Mouse (Mus musculus) embryonic facial prominence, embryonic 15.5 days (tissue): ENCODE results near the gene Dgat2. TPM values are rescaled to one million over a fixed set of nuclear protein-coding genes. Genes with fewer than 3 reads are reported as not detected.

ENCODE experiments used
- ATAC-seq: fragments of 200-750 bp; cut with Nextera tagmentation; 2 replicates; pipeline ENCODE4 v1.8.0; 2017; ENCODE audit warnings: low read depth, moderate TSS enrichment; ENCODE audit not compliant: insufficient number of reproducible peaks, low FRiP score, low TSS enrichment
- H3K27ac ChIP-seq: fragments of 300-500 bp; sonication (generic); replicated peaks from 2 replicates; pipeline ENCODE4 v1.5.1; 2015; ENCODE audit warnings: mild to moderate bottlenecking, inconsistent platforms
- H3K27me3 ChIP-seq: fragments of 300-500 bp; sonication (generic); 2 replicates; pipeline ENCODE4 v1.6.1; 2015; ENCODE audit warnings: inconsistent platforms
- H3K36me3 ChIP-seq: fragments of 300-500 bp; sonication (generic); 2 replicates; pipeline ENCODE4 v1.6.1; 2015; ENCODE audit warnings: mild to moderate bottlenecking, inconsistent platforms
- H3K4me1 ChIP-seq: fragments of 300-500 bp; sonication (generic); 2 replicates; pipeline ENCODE4 v1.6.1; 2015; ENCODE audit warnings: inconsistent platforms
- H3K4me2 ChIP-seq: fragments of 300-500 bp; sonication (generic); replicated peaks from 2 replicates; pipeline ENCODE4 v1.6.1; 2015; ENCODE audit warnings: mild to moderate bottlenecking, inconsistent platforms
- H3K4me3 ChIP-seq: fragments of 300-500 bp; sonication (generic); replicated peaks from 2 replicates; pipeline ENCODE4 v1.5.1; 2015; ENCODE audit warnings: mild to moderate bottlenecking, inconsistent platforms
- H3K9ac ChIP-seq: fragments of 300-500 bp; sonication (generic); 2 replicates; pipeline ENCODE4 v1.6.1; 2015; ENCODE audit warnings: inconsistent platforms
- H3K9me3 ChIP-seq: fragments of 300-500 bp; sonication (generic); replicated peaks from 2 replicates; pipeline ENCODE4 v1.6.1; 2016; ENCODE audit warnings: inconsistent platforms
- WGBS: fragments of 180-500 bp; shearing (Covaris S2); methylation state at CpG from one replicate; pipeline ENCODE4 v1.1.7; 2015; 5-methylcytosine and 5-hydroxymethylcytosine counted together
- polyA plus RNA-seq: library from polyadenylated mRNA; unstranded; fragments of >200 nt; fragmentation: Nextera tagmentation; extraction: Ambion mirVana; gene quantifications from 2 replicates; pipeline ENCODE4 v1.2.1, GENCODE M21; 2015

Gene Dgat2
- polyA plus RNA-seq, 1 experiment from 2014 or later, result 98.5 TPM

DNA sequence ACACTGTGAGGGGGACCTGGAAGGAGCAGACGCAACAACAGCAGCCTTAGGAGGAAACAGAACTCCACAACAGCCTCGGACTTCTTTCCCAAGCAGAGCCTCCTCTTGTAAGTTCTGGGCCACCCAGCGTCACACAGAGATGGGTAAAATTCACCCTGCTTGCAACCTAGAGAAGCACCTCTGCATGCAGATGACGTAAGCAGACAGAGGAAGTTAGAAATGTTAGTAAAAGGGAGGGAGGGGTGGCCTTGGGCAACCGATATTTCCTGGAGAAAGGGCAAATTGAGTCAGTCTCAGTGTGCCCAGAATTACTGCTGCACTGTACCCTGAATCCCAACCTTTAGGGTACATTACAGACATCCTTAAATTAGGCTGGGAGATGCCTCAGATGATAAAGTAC, 7.4 kb upstream of the Dgat2 start:
- Histone ChIP-seq H3K27me3 (no peaks in the 10 kb centered on the region), H3K4me3 (no peak overlapping the region), H3K27ac (no peak overlapping the region), H3K4me1 (no peaks in the 10 kb centered on the region), H3K9ac (no peak overlapping the region), H3K9me3 (no peaks in the 10 kb centered on the region), H3K36me3 (no peaks in the 10 kb centered on the region), H3K4me2 (no peak overlapping the region)
- ATAC-seq, result no peak
- 73% methylated on average over 5 of the region's 5 CpGs for WGBS

DNA sequence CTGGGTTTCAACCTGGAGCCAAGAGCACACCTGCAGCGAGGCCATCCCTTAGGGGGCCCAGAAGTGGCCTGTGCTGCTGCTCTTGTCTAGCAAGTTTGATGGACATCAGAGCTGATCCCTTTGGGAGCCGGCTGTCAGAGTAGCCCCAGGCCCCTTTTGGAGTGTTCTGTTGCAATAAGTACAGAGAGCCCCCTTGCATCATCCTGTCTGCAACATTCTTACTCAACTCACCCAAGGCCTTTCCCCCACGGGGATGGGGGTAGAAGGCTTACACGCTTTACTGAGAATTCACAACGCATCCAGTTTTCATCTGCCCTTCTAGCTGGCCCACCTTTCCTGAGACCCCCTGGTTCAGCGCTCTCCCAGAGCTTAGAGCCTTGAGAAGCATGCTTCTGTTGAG, 6.1 kb upstream of the Dgat2 start:
- Histone ChIP-seq H3K9me3 (no peaks in the 10 kb centered on the region), H3K27ac (no peak overlapping the region), H3K9ac (no peak overlapping the region), H3K36me3 (no peaks in the 10 kb centered on the region), H3K4me2 (no peak overlapping the region), H3K27me3 (no peaks in the 10 kb centered on the region), H3K4me1 (peaks cover under 1% of the 10 kb centered on the region; the same call in 1 of the 2 replicates), H3K4me3 (no peak overlapping the region)
- WGBS, result 65% methylated on average over 6 of the region's 6 CpGs
- ATAC-seq, result no peak

DNA sequence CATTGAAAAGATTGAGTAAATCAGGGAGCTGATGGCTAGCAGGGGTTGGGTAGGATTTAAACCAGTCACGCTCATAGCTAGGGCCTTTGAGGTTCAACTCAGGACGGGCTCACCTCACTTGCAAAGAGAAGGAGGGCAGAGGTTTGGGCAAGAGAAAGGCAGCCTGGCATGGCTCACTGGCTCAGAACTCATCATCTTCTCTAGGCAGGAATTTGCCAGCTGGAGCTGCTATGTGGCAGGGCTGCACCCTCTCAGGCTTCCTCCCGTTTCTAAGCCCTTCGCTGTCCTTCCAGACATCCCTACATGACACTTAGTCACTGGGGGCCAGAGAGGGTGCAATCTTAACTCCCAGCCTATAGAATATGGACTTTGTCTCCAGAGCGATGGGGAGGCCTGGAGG, 4.9 kb upstream of the Dgat2 start:
- Histone ChIP-seq H3K36me3 (no peaks in the 10 kb centered on the region), H3K9me3 (no peaks in the 10 kb centered on the region), H3K27me3 (no peaks in the 10 kb centered on the region), H3K4me3 (no peak overlapping the region), H3K27ac (no peak overlapping the region), H3K9ac (no peak overlapping the region), H3K4me2 (no peak overlapping the region), H3K4me1 (peaks cover 4% of the 10 kb centered on the region; the same call in 1 of the 2 replicates)
- 83% methylated on average over 5 of the region's 5 CpGs for WGBS
- no peak for ATAC-seq

DNA sequence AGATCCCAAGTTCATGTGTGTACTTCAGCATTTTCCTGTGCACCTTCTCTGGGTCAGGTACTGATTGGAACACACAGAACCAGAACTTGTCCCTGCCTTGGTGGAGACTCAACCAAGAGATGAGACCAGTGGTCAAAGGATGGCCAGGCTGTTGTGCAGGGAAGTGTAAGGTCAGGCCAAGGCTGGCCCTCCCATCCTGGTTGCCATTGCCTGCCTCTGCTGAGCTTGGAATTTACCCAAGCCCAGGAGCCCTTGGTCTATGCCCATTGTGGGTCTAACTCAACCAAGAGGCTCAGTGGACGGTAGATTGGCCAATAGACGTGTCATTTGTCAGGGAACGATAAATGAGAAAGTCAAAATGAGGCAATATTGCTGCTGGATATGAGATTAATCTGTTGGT, 2.9 kb upstream of the Dgat2 start:
- Histone ChIP-seq H3K9me3 (no peaks in the 10 kb centered on the region), H3K4me3 (no peak overlapping the region), H3K4me1 (peaks cover 14% of the 10 kb centered on the region), H3K4me2 (no peak overlapping the region), H3K27me3 (no peaks in the 10 kb centered on the region), H3K9ac (no peak overlapping the region), H3K27ac (no peak overlapping the region), H3K36me3 (no peaks in the 10 kb centered on the region)
- no peak for ATAC-seq
- 84% methylated on average over 3 of the region's 3 CpGs for WGBS

DNA sequence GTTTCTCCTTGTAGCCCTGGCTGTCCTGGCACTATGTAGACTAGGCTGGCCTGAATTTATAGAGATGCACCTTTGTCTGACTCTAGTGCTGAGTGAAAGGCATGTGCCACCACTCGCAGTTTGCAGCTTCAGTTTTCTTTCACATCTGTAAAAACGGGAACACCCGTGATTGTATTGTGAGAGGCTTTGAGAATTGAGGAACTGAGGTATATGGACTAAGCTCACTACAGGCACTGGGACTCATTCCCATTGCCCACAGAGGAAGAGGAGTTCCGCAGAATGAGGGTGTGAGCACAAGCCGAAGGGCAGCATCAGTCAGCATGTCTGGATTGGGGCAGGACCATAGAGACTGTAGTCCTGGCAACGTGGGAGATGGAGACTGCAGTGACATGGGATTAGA, 1.2 kb upstream of the Dgat2 start:
- Histone ChIP-seq H3K4me3 (no peak overlapping the region), H3K4me1 (peaks cover 14% of the 10 kb centered on the region), H3K27ac (no peak overlapping the region), H3K9ac (no peak overlapping the region), H3K27me3 (no peaks in the 10 kb centered on the region), H3K9me3 (no peaks in the 10 kb centered on the region), H3K4me2 (peak overlapping the region; percentile 98; the same call in 1 of the 2 replicates), H3K36me3 (no peaks in the 10 kb centered on the region)
- WGBS, result 68% methylated on average over 6 of the region's 6 CpGs
- ATAC-seq, result no peak

DNA sequence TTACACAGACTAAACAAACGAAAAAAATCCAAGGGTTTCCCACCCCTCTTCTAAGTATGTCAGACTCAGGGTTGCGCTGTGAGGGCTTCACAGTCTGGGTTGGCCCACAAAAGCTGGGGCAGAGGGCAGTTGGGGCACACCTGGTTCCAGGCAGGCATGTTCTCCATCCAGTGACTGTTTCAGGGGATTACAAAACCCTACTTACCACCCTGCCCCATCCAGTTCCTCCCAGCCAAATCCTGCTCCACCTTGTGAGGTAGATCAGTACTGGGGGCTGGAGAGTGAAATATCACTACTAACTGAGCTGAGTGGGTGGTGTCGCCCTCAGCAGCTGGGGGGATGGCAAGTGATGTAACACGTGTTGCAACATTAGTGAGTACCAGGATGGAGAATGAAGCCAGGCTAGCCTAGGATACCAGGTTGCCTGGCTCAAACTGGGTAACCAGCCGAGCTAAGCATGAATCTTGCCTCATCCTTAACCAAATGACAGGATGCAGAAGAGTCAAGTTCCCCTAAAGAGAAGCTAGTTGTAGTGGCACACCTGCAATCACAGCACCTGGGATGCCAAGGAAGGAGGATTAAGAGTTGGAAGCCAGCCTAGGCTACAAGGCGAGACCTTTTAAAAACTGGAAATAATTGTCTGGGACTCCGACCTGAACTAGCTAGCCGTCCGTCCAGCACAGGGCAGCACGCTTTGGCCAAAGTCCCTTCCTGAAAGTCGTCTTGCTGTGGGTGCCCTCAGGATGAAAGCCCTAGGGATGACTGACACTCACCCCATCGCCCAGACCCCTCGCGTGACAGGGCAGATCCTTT, 694 bp downstream of the Dgat2 start:
- H3K4me3 ChIP-seq, result peak overlapping the region; percentile 78
- peak overlapping the region; percentile 91 for H3K9ac ChIP-seq
- peaks cover 14% of the 10 kb centered on the region for H3K4me1 ChIP-seq
- WGBS, result 18% methylated on average over 14 of the region's 14 CpGs
- no peaks in the 10 kb centered on the region for H3K27me3 ChIP-seq
- no peaks in the 10 kb centered on the region for H3K36me3 ChIP-seq
- peak overlapping the region; percentile 98 for H3K4me2 ChIP-seq
- no peaks in the 10 kb centered on the region for H3K9me3 ChIP-seq
- no peak for ATAC-seq
- H3K27ac ChIP-seq, result peak overlapping the region; percentile 65

DNA sequence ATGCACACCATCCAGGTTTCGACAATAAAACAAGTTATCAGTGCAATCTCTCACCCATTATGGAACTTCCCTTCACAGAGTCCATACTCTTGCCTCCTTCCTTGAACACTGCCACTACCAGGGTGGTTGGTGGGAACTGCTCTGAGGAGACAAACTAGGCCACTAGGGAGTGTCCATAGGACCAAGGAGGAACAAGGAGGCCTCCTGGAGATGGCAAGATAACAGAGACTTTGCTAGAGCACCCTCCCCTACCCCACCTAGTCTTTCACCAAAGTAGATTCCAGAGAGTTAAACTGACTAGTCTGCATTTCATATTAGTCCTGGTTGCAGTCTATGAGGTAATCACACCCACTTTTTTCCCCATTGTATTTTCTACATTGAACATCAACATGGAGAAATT, 2.4 kb downstream of the Dgat2 start:
- Histone ChIP-seq H3K4me3 (no peak overlapping the region), H3K36me3 (no peaks in the 10 kb centered on the region), H3K27ac (no peak overlapping the region), H3K27me3 (no peaks in the 10 kb centered on the region), H3K9me3 (no peaks in the 10 kb centered on the region), H3K9ac (no peak overlapping the region), H3K4me1 (peaks cover 14% of the 10 kb centered on the region), H3K4me2 (no peak overlapping the region)
- 76% methylated on average over 1 of the region's 1 CpGs for WGBS
- ATAC-seq, result no peak

DNA sequence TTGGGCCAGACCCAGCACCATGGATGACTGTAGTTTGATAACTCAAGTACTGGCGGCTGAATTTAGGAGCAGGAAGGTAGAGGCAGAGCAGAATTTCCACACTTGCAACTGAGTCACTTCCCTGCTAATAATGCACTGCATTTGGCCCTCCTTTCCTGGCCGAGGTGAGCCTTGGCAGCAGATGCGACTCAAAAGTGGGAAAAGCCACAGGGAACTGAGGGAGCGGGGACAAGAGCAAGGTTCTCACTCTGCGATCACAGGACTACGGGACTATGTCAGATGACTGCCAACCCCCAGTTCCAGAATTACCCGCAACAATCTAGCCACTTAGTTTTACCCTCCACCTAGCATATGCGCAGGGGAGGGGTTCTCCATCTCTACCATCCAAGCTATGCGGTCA, 3.2 kb downstream of the Dgat2 start:
- Histone ChIP-seq H3K4me2 (no peak overlapping the region), H3K4me3 (no peak overlapping the region), H3K9ac (no peak overlapping the region), H3K36me3 (no peaks in the 10 kb centered on the region), H3K27me3 (no peaks in the 10 kb centered on the region), H3K27ac (no peak overlapping the region), H3K4me1 (peaks cover 14% of the 10 kb centered on the region), H3K9me3 (no peaks in the 10 kb centered on the region)
- 86% methylated on average over 9 of the region's 9 CpGs for WGBS
- ATAC-seq, result no peak

DNA sequence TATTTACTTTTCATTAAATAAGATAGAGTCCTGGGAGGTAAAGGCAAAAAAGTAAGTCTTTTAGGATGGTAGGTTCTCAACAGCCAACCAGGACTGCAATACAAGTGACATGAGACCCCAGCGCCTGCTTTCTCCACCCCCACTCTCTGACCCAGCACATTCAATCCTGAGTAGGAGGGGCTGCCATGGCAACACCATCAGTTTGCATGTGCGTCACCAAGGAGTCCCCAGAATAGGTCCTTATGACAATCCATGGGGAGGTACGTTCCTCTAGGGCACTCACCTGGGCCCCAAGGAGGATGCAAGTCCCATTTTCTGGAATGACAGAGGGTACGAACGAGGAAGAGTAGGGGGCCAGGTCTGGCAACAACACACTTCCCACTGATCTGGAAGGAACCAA, 5.1 kb downstream of the Dgat2 start:
- Histone ChIP-seq H3K27me3 (no peaks in the 10 kb centered on the region), H3K4me2 (no peak overlapping the region), H3K9ac (no peak overlapping the region), H3K36me3 (no peaks in the 10 kb centered on the region), H3K9me3 (no peaks in the 10 kb centered on the region), H3K4me1 (peaks cover 18% of the 10 kb centered on the region), H3K4me3 (no peak overlapping the region), H3K27ac (no peak overlapping the region)
- ATAC-seq, result no peak
- WGBS, result 85% methylated on average over 5 of the region's 5 CpGs

DNA sequence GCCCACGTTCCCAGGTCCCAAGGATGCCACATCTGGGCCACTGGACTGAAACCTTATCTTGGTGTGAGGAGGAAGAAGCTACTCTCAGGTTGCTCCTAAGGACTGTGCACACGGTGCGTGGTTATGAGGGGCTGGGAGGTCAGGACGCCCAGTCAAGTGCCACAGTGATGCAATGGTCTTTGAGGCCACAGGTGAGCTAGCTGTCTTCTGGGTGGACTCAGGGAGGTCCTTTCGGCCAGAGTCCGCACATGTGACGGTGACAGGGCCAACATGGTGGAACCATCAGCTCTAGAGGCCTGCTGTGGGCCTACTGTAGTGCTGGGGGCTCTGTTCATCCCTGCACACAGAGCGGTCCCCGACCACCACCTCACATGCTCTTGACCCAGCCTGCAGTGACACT, 6.9 kb downstream of the Dgat2 start:
- ATAC-seq, result no peak
- 86% methylated on average over 9 of the region's 9 CpGs for WGBS
- Histone ChIP-seq H3K4me1 (peaks cover 15% of the 10 kb centered on the region), H3K36me3 (no peaks in the 10 kb centered on the region), H3K9me3 (no peaks in the 10 kb centered on the region), H3K27ac (no peak overlapping the region), H3K4me3 (no peak overlapping the region), H3K27me3 (no peaks in the 10 kb centered on the region), H3K4me2 (no peak overlapping the region), H3K9ac (no peak overlapping the region)

DNA sequence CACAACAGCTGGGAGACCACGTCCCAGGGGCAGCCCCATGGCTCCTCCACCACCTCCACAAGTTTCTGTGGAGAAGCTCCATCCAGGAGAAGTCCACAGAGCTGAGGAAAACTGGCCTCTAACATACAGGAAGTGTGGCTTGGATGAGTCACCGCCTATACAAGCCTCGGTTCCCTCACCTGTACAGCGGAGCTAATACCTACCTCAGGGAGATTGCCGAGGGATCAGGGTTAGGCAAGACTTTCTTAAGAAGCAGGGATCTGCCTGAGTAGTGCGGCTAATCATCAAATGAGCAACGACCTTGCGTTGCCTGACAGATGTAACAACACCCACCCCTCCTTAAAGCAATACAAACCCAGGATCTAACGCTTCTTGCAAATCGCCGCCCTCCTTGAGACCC, 7.4 kb downstream of the Dgat2 start:
- H3K4me1 ChIP-seq, result peaks cover 15% of the 10 kb centered on the region
- H3K4me3 ChIP-seq, result no peak overlapping the region
- ATAC-seq, result no peak
- H3K9ac ChIP-seq, result no peak overlapping the region
- H3K27ac ChIP-seq, result no peak overlapping the region
- H3K9me3 ChIP-seq, result no peaks in the 10 kb centered on the region
- H3K4me2 ChIP-seq, result no peak overlapping the region
- no peaks in the 10 kb centered on the region for H3K36me3 ChIP-seq
- 69% methylated on average over 11 of the region's 11 CpGs for WGBS
- H3K27me3 ChIP-seq, result no peaks in the 10 kb centered on the region

DNA sequence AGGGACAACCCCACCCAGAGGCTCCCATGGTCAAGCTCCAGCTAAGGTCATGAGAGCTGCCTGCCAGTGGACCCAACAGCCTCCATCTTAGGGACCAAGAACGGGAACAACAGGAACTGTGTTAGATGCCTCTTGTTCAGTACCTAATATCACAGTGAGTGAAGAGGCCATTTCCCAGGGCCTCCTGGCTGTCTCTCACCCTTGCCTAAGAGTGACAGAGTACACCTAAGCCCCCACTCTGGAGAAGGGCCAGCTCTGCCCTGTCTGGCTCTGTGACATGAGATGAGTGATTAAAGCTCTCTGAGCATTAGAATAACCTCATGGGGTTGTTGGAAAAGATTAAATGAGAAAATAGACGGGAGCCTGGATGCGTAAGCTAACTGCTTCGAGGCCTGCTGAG, 8.5 kb downstream of the Dgat2 start:
- ATAC-seq, result no peak
- Histone ChIP-seq H3K4me1 (peaks cover 15% of the 10 kb centered on the region), H3K27me3 (no peaks in the 10 kb centered on the region), H3K36me3 (no peaks in the 10 kb centered on the region), H3K9me3 (no peaks in the 10 kb centered on the region), H3K4me3 (no peak overlapping the region), H3K27ac (no peak overlapping the region), H3K4me2 (no peak overlapping the region), H3K9ac (no peak overlapping the region)
- 84% methylated on average over 4 of the region's 4 CpGs for WGBS
